ENCODE assay signal across 12 mouse cellular contexts in the genomic region with DNA sequence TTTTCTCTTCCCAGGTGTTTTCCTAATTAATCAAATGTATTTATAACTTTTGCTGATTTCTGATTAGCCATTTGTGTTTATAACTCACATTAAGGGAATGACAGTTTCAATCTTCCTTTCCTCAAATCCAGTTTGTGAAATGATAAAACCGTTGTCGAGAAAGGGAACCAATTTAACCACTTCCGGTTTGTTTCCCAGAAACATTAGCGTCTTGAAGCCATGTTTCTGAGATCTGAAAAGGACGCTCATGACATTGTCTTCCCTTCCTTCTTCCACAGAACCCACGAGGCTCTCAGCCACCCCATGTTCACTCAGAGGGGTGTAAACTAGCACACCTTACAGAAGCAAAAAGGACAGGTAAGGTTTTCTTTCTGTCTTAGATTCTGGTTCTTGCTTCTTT.
DNase-seq lines count a peak whose midpoint lies in the region; ATAC-seq and TF ChIP-seq lines count a peak whose summit lies in the region.
"Had no signal": no experiment of that assay in that cellular context is flagged by ENCODE, and none has a peak within 500 bp of the region (broad histone marks: within the 10 kb centered on the region; RNA-seq: fewer than 3 reads in every experiment).

No protein-coding gene starts in this region.

- no peak for DNase-seq in heart, postnatal 25 days (ENCODE audit: low spot score)
- peak; percentile 30 for DNase-seq in lung, postnatal 36 days
- no peak for DNase-seq in lung, adult 2 months
- DNase-seq in frontal cortex, postnatal 14 days (ENCODE audit: low spot score in 2 of 2): no peak
- DNase-seq in thymus, adult 18-20 months: no peak
- DNase-seq: embryo, embryonic 11 days; right cerebral cortex, postnatal 25 days; thymus, postnatal 36 days had no signal

- no peaks in the 10 kb centered on the region for H3K27me3 ChIP-seq in heart, embryonic 15.5 days
- H3K27me3 ChIP-seq in embryonic facial prominence, embryonic 13.5 days: no peaks in the 10 kb centered on the region

- 52% methylated on average over 6 of the region's 6 CpGs for WGBS in heart, embryonic 15.5 days
- 30% methylated on average over 6 of the region's 6 CpGs for WGBS in lung, adult 2 months
- WGBS in embryonic facial prominence, embryonic 13.5 days: 76% methylated on average over 6 of the region's 6 CpGs
- WGBS in macrophage (ENCODE audit: missing documents): 7% methylated on average over 6 of the region's 6 CpGs

- no peak for TF ChIP-seq CTCF in lung, adult 2 months (IDR thresholded peaks at IDR 0.05; ENCODE audit: insufficient read depth, low read length)

- intact Hi-C loops in heart, postnatal 25 days (cut with DNase I): loop anchor here (5.0 kb wide), 1 partner anchor 76 kb away; a partner anchor contains a TSS

- H3K4me3 ChIP-seq in heart, embryonic 15.5 days: peak overlapping the region; percentile 0; the same call in 1 of the 2 replicates
- H3K4me3 ChIP-seq in lung, adult 2 months (replicated peaks; ENCODE audit: extremely low read depth, low read depth, low read length): no peak overlapping the region
- H3K4me3 ChIP-seq in embryonic facial prominence, embryonic 13.5 days: no peak overlapping the region
- H3K4me3 ChIP-seq in macrophage (ENCODE audit: inconsistent target): peak overlapping the region; percentile 31; the same call in 1 of the 2 replicates
- H3K4me3 ChIP-seq: myocyte had no signal

- H3K4me1 ChIP-seq in heart, embryonic 15.5 days (replicated peaks): peaks cover 15% of the 10 kb centered on the region
- peaks cover 26% of the 10 kb centered on the region for H3K4me1 ChIP-seq in lung, adult 2 months (ENCODE audit: control insufficient read depth, insufficient read depth, low read length)
- H3K4me1 ChIP-seq in embryonic facial prominence, embryonic 13.5 days: peaks cover 19% of the 10 kb centered on the region; the same call in 1 of the 2 replicates

- no peak for TF ChIP-seq POLR2A in lung, adult 2 months (IDR thresholded peaks at IDR 0.05; ENCODE audit: borderline replicate concordance, extremely low read depth, low read depth, low read length)

- no peak overlapping the region for H3K9ac ChIP-seq in heart, embryonic 15.5 days
- no peak overlapping the region for H3K9ac ChIP-seq in embryonic facial prominence, embryonic 13.5 days

- H3K4me2 ChIP-seq in heart, embryonic 15.5 days: peak overlapping the region; percentile 40
- H3K4me2 ChIP-seq in embryonic facial prominence, embryonic 13.5 days: no peak overlapping the region

- no peaks in the 10 kb centered on the region for H3K9me3 ChIP-seq in heart, embryonic 15.5 days (replicated peaks)
- no peaks in the 10 kb centered on the region for H3K9me3 ChIP-seq in embryonic facial prominence, embryonic 13.5 days

- no peak for ATAC-seq in heart, embryonic 15.5 days (replicated peaks; ENCODE audit: insufficient number of reproducible peaks, insufficient read depth, low FRiP score, low read depth)
- no peak for ATAC-seq in embryonic facial prominence, embryonic 13.5 days (ENCODE audit: insufficient number of reproducible peaks, insufficient read depth, low FRiP score, low TSS enrichment, low read depth)

- H3K36me3 ChIP-seq in heart, embryonic 15.5 days: no peaks in the 10 kb centered on the region
- no peaks in the 10 kb centered on the region for H3K36me3 ChIP-seq in embryonic facial prominence, embryonic 13.5 days
- H3K36me3 ChIP-seq in macrophage (ENCODE audit: inconsistent target): no peaks in the 10 kb centered on the region

- H3K79me2 ChIP-seq in macrophage (ENCODE audit: inconsistent target): peaks cover 18% of the 10 kb centered on the region

- H3K27ac ChIP-seq in heart, embryonic 15.5 days: peak overlapping the region; percentile 79
- H3K27ac ChIP-seq in embryonic facial prominence, embryonic 13.5 days: peak overlapping the region; percentile 58; the same call in 1 of the 2 replicates
- H3K27ac ChIP-seq in macrophage: peak overlapping the region; percentile 96

Comparison
In these comparisons a context has a peak if more than half of its experiments do, and no peak if none do; other contexts are left out.
1. H3K4me3 ChIP-seq: peak in heart, embryonic 15.5 days (single experiment) and macrophage (single experiment); none in lung, adult 2 months (single experiment) and embryonic facial prominence, embryonic 13.5 days (single experiment).
2. Peak in every context shown above with its lines, with median percentiles within 50 percentile points of each other: H3K27ac ChIP-seq.